Mouse (Mus musculus): ENCODE results near the gene Mt2.

DNA sequence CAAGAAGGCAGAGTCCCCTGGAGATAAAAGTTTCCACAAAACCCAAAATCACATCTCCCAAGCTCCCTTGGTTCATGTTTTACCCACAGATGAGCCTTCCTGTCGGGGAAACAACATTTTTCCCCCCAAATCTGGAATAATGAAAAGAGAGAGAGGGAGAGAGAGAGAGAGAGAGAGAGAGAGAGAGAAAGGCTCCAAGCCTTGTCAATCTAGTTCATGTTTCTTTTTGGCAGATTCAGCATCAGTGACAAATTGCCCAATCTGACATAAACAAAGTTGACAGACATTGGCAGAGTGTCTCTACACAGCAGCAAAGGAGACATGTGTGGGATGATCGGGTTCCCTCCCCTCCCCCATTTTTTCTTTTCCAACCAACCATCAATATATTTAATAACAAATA lies 35.0 kb downstream of the Mt2 start:
- no peak for TF ChIP-seq NRF1 (IDR thresholded peaks at IDR 0.05; ENCODE audit: low read depth, low read length)
- no peak for TF ChIP-seq CHD2 (IDR thresholded peaks at IDR 0.05; ENCODE audit: low read length)
- no peak for TF ChIP-seq TCF12 (IDR thresholded peaks at IDR 0.05; ENCODE audit: low read depth, low read length)
- no peak for TF ChIP-seq USF1 (IDR thresholded peaks at IDR 0.05; ENCODE audit: low read depth, low read length)
- no peak for TF ChIP-seq ETS1 (conservative IDR thresholded peaks at IDR 0.05; ENCODE audit: low read depth, low read length)
- TF ChIP-seq KAT2A (IDR thresholded peaks at IDR 0.05; ENCODE audit: insufficient replicate concordance, low read length) = no peak
- no peak for TF ChIP-seq EP300 (IDR thresholded peaks at IDR 0.05; ENCODE audit: low read length)
